8 mouse cellular contexts compared by ENCODE assay signal in genomic region chr10:71306190-71306589, GRCm38 (mm10). TPM values are rescaled to one million over a fixed set of nuclear protein-coding genes. Genes with fewer than 3 reads are reported as not detected.
DNase-seq lines count a peak whose midpoint lies in the region; TF ChIP-seq lines count a peak whose summit lies in the region.

No protein-coding gene starts in this region.

- no peaks in the 10 kb centered on the region for H3K9me3 ChIP-seq in ES-Bruce4 (replicated peaks; ENCODE audit: control insufficient read depth, insufficient read depth, low read length, poor library complexity, severe bottlenecking)
- no peaks in the 10 kb centered on the region for H3K9me3 ChIP-seq in limb, embryonic 10.5 days (replicated peaks)
- no peaks in the 10 kb centered on the region for H3K9me3 ChIP-seq in midbrain, embryonic 10.5 days (replicated peaks)

- TF ChIP-seq CTCF in ES-Bruce4 (IDR thresholded peaks at IDR 0.05; ENCODE audit: low read depth, low read length): peak; percentile 47
- TF ChIP-seq CTCF in cortical plate, adult 2 months (IDR thresholded peaks at IDR 0.05; ENCODE audit: extremely low read depth, insufficient read depth, low read length): peak; percentile 70

- WGBS in limb, embryonic 10.5 days: 22% methylated on average over 6 of the region's 6 CpGs
- WGBS in midbrain, embryonic 10.5 days: 22% methylated on average over 6 of the region's 6 CpGs

- intact Hi-C loops in heart, postnatal 10 days (cut with DNase I): no loop called here

- no peak for TF ChIP-seq POLR2A in ES-Bruce4 (IDR thresholded peaks at IDR 0.05; ENCODE audit: insufficient read depth, low read length)
- TF ChIP-seq POLR2A in cortical plate, adult 2 months (IDR thresholded peaks at IDR 0.05; ENCODE audit: extremely low read depth, insufficient read depth, low read length): no peak

- peak overlapping the region; percentile 65 for H3K4me3 ChIP-seq in ES-Bruce4 (ENCODE audit: low read depth, low read length)
- H3K4me3 ChIP-seq in cortical plate, adult 2 months (ENCODE audit: insufficient read depth, low read length): no peak overlapping the region
- no peak overlapping the region for H3K4me3 ChIP-seq in limb, embryonic 10.5 days
- peak overlapping the region; percentile 41 for H3K4me3 ChIP-seq in midbrain, embryonic 10.5 days

- H3K36me3 ChIP-seq in ES-Bruce4 (ENCODE audit: control insufficient read depth, insufficient read depth, low read length, poor library complexity, severe bottlenecking): no peaks in the 10 kb centered on the region
- H3K36me3 ChIP-seq in limb, embryonic 10.5 days: no peaks in the 10 kb centered on the region
- no peaks in the 10 kb centered on the region for H3K36me3 ChIP-seq in midbrain, embryonic 10.5 days

- H3K27me3 ChIP-seq in ES-Bruce4 (ENCODE audit: control insufficient read depth, insufficient read depth, low read length, poor library complexity, severe bottlenecking): no peaks in the 10 kb centered on the region
- no peaks in the 10 kb centered on the region for H3K27me3 ChIP-seq in limb, embryonic 10.5 days (ENCODE audit: low read depth, poor library complexity, severe bottlenecking)
- H3K27me3 ChIP-seq in midbrain, embryonic 10.5 days (ENCODE audit: low read depth, poor library complexity, severe bottlenecking): no peaks in the 10 kb centered on the region

- TF ChIP-seq EP300 in ES-Bruce4 (IDR thresholded peaks at IDR 0.05; ENCODE audit: insufficient read depth, low read depth, low read length): no peak

- no peak overlapping the region for H3K9ac ChIP-seq in ES-Bruce4 (ENCODE audit: low read depth, poor library complexity, severe bottlenecking)

- peak; percentile 45 to 58 for DNase-seq in frontal cortex, postnatal 36 days (ENCODE audit: low spot score in 2 of 2)
- no peak for DNase-seq in frontal cortex, postnatal 10 days (ENCODE audit: low spot score in 2 of 2)
- DNase-seq in heart, postnatal 10 days: peak; percentile 24 to 53
- peak; percentile 41 for DNase-seq in limb, embryonic 10.5 days (ENCODE audit: low spot score)
- DNase-seq in midbrain, embryonic 10.5 days (ENCODE audit: low spot score): peak; percentile 46
- peak; percentile 63 for DNase-seq in thymus, postnatal 0 days (ENCODE audit: low spot score)

- H3K27ac ChIP-seq in ES-Bruce4 (ENCODE audit: insufficient read depth, low read length): no peak overlapping the region
- no peak overlapping the region for H3K27ac ChIP-seq in cortical plate, adult 2 months (ENCODE audit: insufficient read depth, low read length)
- no peak overlapping the region for H3K27ac ChIP-seq in limb, embryonic 10.5 days
- H3K27ac ChIP-seq in midbrain, embryonic 10.5 days (replicated peaks): no peak overlapping the region

- no peaks in the 10 kb centered on the region for H3K4me1 ChIP-seq in ES-Bruce4 (ENCODE audit: control insufficient read depth, insufficient read depth, low read length)
- H3K4me1 ChIP-seq in cortical plate, adult 2 months (ENCODE audit: control insufficient read depth, insufficient read depth, low read length): no peaks in the 10 kb centered on the region
- no peaks in the 10 kb centered on the region for H3K4me1 ChIP-seq in limb, embryonic 10.5 days
- H3K4me1 ChIP-seq in midbrain, embryonic 10.5 days: no peaks in the 10 kb centered on the region; the same call in 1 of the 2 replicates

RNA-seq across cellular contexts. Expression of gene Ube2d1, which starts 21.1 kb away (rescaled TPM):
- polyA plus RNA-seq in ES-Bruce4 (2011; ENCODE audit: insufficient read depth, insufficient read length, low read depth, missing spikeins): 66.7 and 71.4 TPM in 2 replicates
- polyA plus RNA-seq in cortical plate, adult 2 months (2012; rRNA removed): 104 TPM in 2 replicates
- 10 to 100 TPM; 40.9 to 47.6 TPM for total RNA-seq in heart, postnatal 10 days (2021)
- polyA plus RNA-seq in limb, embryonic 10.5 days (2016; fragmentation: Nextera tagmentation; extraction: Ambion mirVana): 86.7 and 94.2 TPM in 2 replicates
- polyA plus RNA-seq in midbrain, embryonic 10.5 days (2016; fragmentation: Nextera tagmentation; extraction: Ambion mirVana): 100 and 117 TPM in 2 replicates
- polyA plus RNA-seq in thymus, postnatal 0 days (2015; fragmentation: Nextera tagmentation; extraction: Ambion mirVana): 36.9 and 44.3 TPM in 2 replicates

RNA-seq across cellular contexts. Expression of gene Cisd1, which starts 38.6 kb away (rescaled TPM):
- polyA plus RNA-seq in ES-Bruce4 (2011; ENCODE audit: insufficient read depth, insufficient read length, low read depth, missing spikeins): 78.9 and 90.4 TPM in 2 replicates
- 172 and 178 TPM in 2 replicates for polyA plus RNA-seq in cortical plate, adult 2 months (2012; rRNA removed)
- 100 to 1,000 TPM; 236 to 244 TPM for total RNA-seq in heart, postnatal 10 days (2021)
- 112 and 125 TPM in 2 replicates for polyA plus RNA-seq in limb, embryonic 10.5 days (2016; fragmentation: Nextera tagmentation; extraction: Ambion mirVana)
- polyA plus RNA-seq in midbrain, embryonic 10.5 days (2016; fragmentation: Nextera tagmentation; extraction: Ambion mirVana): 153 and 154 TPM in 2 replicates
- polyA plus RNA-seq in thymus, postnatal 0 days (2015; fragmentation: Nextera tagmentation; extraction: Ambion mirVana): 143 and 149 TPM in 2 replicates

RNA-seq across cellular contexts. Expression of gene Ipmk, which starts 41.4 kb away (rescaled TPM):
- 39.9 and 41.4 TPM in 2 replicates for polyA plus RNA-seq in ES-Bruce4 (2011; ENCODE audit: insufficient read depth, insufficient read length, low read depth, missing spikeins)
- 15.3 and 16.3 TPM in 2 replicates for polyA plus RNA-seq in cortical plate, adult 2 months (2012; rRNA removed)
- total RNA-seq in heart, postnatal 10 days (2021): 10 to 100 TPM; 14.9 to 15.0 TPM
- polyA plus RNA-seq in limb, embryonic 10.5 days (2016; fragmentation: Nextera tagmentation; extraction: Ambion mirVana): 18.3 and 19.6 TPM in 2 replicates
- 19.1 and 20.2 TPM in 2 replicates for polyA plus RNA-seq in midbrain, embryonic 10.5 days (2016; fragmentation: Nextera tagmentation; extraction: Ambion mirVana)
- 9.9 and 10.7 TPM in 2 replicates for polyA plus RNA-seq in thymus, postnatal 0 days (2015; fragmentation: Nextera tagmentation; extraction: Ambion mirVana)

Comparison
In these comparisons a context has a peak if more than half of its experiments do, and no peak if none do; other contexts are left out.
1. DNase-seq: peak in frontal cortex, postnatal 36 days (2 of 2), heart, postnatal 10 days (2 of 2), limb, embryonic 10.5 days (single experiment), midbrain, embryonic 10.5 days (single experiment) and thymus, postnatal 0 days (single experiment); none in frontal cortex, postnatal 10 days (0 of 2).
2. H3K4me3 ChIP-seq: peak in ES-Bruce4 (single experiment) and midbrain, embryonic 10.5 days (single experiment); none in cortical plate, adult 2 months (single experiment) and limb, embryonic 10.5 days (single experiment).